Mouse (Mus musculus) olfactory bulb, adult 2 months (tissue): ENCODE measurements around the gene Slc25a21.

Source experiments
- CTCF ChIP-seq: fragments of 200-500 bp; IDR thresholded peaks from 2 replicates; pipeline ENCODE4 v1.5.1; 2012; ENCODE audit warnings: low read depth, mild to moderate bottlenecking, low read length, moderate library complexity; ENCODE audit not compliant: insufficient read depth
- POLR2A ChIP-seq: fragments of 200-500 bp; IDR thresholded peaks from 2 replicates; pipeline ENCODE4 v1.6.1; 2012; ENCODE audit warnings: mild to moderate bottlenecking, low read depth, low read length, moderate library complexity; ENCODE audit not compliant: insufficient read depth

GRCm38 (mm10) chr12:56691001-56691400, 506.3 kb downstream of the Slc25a21 start:
- TF ChIP-seq CTCF (no peak), POLR2A (no peak)
